Mouse (Mus musculus): ENCODE results near the gene Olfr199. TPM values are rescaled to one million over a fixed set of nuclear protein-coding genes. Genes with fewer than 3 reads are reported as not detected.
"Not testable (repeated sequence)": the region's sequence is repeated elsewhere in the genome, so short reads cannot be mapped to it uniquely, and the experiment has no call there.

Olfr199 gene
- not detected in 2 replicates for total RNA-seq (2017)

- ATAC-seq (ENCODE audit: extremely low read depth, insufficient number of reproducible peaks, low FRiP score, poor library complexity, severe bottlenecking) = not testable (repeated sequence)
Observed at GRCm38 (mm10) chr16:59219667-59220066, at the start of gene Olfr199. Olfr199 (minus strand) TSS chr16:59219767.

GRCm38 (mm10) chr16:59269097-59269496 lies 49.5 kb upstream of the Olfr199 start:
- ATAC-seq (ENCODE audit: extremely low read depth, insufficient number of reproducible peaks, low FRiP score, poor library complexity, severe bottlenecking) = not testable (repeated sequence)

- no peak for ATAC-seq (ENCODE audit: extremely low read depth, insufficient number of reproducible peaks, low FRiP score, poor library complexity, severe bottlenecking)
Observed at GRCm38 (mm10) chr16:59249684-59250083, 30.1 kb upstream of the Olfr199 start.

GRCm38 (mm10) chr16:59217861-59218260 lies 1.7 kb downstream of the Olfr199 start:
- not testable (repeated sequence) for ATAC-seq (ENCODE audit: extremely low read depth, insufficient number of reproducible peaks, low FRiP score, poor library complexity, severe bottlenecking)

GRCm38 (mm10) chr16:59203433-59203832 lies 16.1 kb downstream of the Olfr199 start, which contains the start of gene Olfr198:
Olfr198 (minus strand) TSS chr16:59203533.
- not testable (repeated sequence) for ATAC-seq (ENCODE audit: extremely low read depth, insufficient number of reproducible peaks, low FRiP score, poor library complexity, severe bottlenecking)

GRCm38 (mm10) chr16:59170354-59170753 lies 49.2 kb downstream of the Olfr199 start, which contains the start of gene Olfr196:
Olfr196 (minus strand) TSS chr16:59170454.
- no peak for ATAC-seq (ENCODE audit: extremely low read depth, insufficient number of reproducible peaks, low FRiP score, poor library complexity, severe bottlenecking)

Other genes starting within 250 kb of the Olfr199 start
- not detected in 2 replicates for gene Olfr183, start 224.4 kb downstream of the Olfr199 start, total RNA-seq (2017)
- gene Olfr186, start 189.5 kb downstream of the Olfr199 start, total RNA-seq (2017) = not detected in 2 replicates
- gene Olfr187, start 180.0 kb downstream of the Olfr199 start, total RNA-seq (2017) = not detected in 2 replicates
- under 0.01 TPM in 1 of 2 replicates, not detected in the other for gene Olfr190, start 141.8 kb downstream of the Olfr199 start, total RNA-seq (2017)
- not detected in 2 replicates for gene Olfr191, start 129.9 kb downstream of the Olfr199 start, total RNA-seq (2017)
- gene Olfr193, start 107.9 kb downstream of the Olfr199 start, total RNA-seq (2017) = not detected in 2 replicates
- 0.12 TPM in 1 of 2 replicates, not detected in the other for gene Olfr194, start 98.7 kb downstream of the Olfr199 start, total RNA-seq (2017)
- gene Olfr195, start 72.7 kb downstream of the Olfr199 start, total RNA-seq (2017) = not detected in 2 replicates
- gene Olfr196, start 49.3 kb downstream of the Olfr199 start, total RNA-seq (2017) = not detected in 2 replicates
- gene Olfr198, start 16.2 kb downstream of the Olfr199 start, total RNA-seq (2017) = not detected in 2 replicates
- not detected in 2 replicates for gene Olfr201, start 52.9 kb upstream of the Olfr199 start, total RNA-seq (2017)
- not detected in 2 replicates for gene Olfr202, start 67.0 kb upstream of the Olfr199 start, total RNA-seq (2017)
- gene Olfr203, start 79.1 kb upstream of the Olfr199 start, total RNA-seq (2017) = not detected in 2 replicates
- not detected in 2 replicates for gene Olfr204, start 98.5 kb upstream of the Olfr199 start, total RNA-seq (2017)
- not detected in 2 replicates for gene Olfr205, start 111.4 kb upstream of the Olfr199 start, total RNA-seq (2017)
- gene Olfr206, start 129.5 kb upstream of the Olfr199 start, total RNA-seq (2017) = 0.47 TPM in 1 of 2 replicates, not detected in the other
- not detected in 2 replicates for gene Olfr209, start 144.2 kb upstream of the Olfr199 start, total RNA-seq (2017)
- not detected in 2 replicates for gene Gabrr3, start 187.6 kb upstream of the Olfr199 start, total RNA-seq (2017)

Measured in neutrophil, adult 5-6 weeks (primary cell).